Mouse (Mus musculus): ENCODE results near the gene Zfp619.

GRCm38 (mm10) chr7:39580066-39580465, 62.5 kb downstream of the Zfp619 start:
- TF ChIP-seq CTCF (IDR thresholded peaks at IDR 0.05; ENCODE audit: borderline replicate concordance, insufficient read depth, low read length) (no peak), POLR2A (IDR thresholded peaks at IDR 0.05; ENCODE audit: low read depth, low read length) (no peak)

Data from embryonic fibroblast, embryonic 13.5 days (primary cell).